Mouse (Mus musculus) mouse embryonic stem cell (cell line): ENCODE results near the gene Fam83d.

Source experiments
- in situ Hi-C, 2 experiments: fragments of 300-500 bp; cut with MboI; formaldehyde crosslinking; loops; 1 replicate in 1 of 2; 3 replicates in 1 of 2; pipeline ENCODE4 v1.14.3; 2019 to 2020; ENCODE audit warnings: low sequenced_read_pairs in 2 of 2, low pct_unique_long_range_greater_than_20kb in 1 of 2, mixed read lengths in 1 of 2; ENCODE audit not compliant: unreplicated experiment in 1 of 2

Gene Fam83d

GRCm38 (mm10) chr2:158741011-158741501 lies 26.8 kb upstream of the Fam83d start:
- in situ Hi-C loops: no loop called here

DNA sequence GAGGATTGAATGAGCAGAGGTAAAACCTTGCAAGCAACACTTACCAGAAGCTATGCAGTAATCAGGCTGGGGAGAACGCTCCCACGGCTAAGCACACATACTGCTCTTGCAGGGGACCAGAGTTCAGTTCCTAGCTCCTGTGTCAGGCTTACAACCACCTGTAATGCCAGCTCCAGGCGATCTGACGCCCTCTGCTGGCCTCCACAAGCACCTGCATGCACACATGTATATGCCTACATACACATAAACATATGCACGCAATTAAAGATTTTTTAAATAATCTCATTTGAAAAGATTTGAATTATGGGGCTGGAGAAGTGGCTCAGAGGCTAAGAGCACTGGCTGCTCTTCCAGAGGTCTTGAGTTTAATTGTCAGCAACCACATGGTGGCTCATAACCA lies 25.5 kb upstream of the Fam83d start:
- in situ Hi-C loops: no loop called here

DNA sequence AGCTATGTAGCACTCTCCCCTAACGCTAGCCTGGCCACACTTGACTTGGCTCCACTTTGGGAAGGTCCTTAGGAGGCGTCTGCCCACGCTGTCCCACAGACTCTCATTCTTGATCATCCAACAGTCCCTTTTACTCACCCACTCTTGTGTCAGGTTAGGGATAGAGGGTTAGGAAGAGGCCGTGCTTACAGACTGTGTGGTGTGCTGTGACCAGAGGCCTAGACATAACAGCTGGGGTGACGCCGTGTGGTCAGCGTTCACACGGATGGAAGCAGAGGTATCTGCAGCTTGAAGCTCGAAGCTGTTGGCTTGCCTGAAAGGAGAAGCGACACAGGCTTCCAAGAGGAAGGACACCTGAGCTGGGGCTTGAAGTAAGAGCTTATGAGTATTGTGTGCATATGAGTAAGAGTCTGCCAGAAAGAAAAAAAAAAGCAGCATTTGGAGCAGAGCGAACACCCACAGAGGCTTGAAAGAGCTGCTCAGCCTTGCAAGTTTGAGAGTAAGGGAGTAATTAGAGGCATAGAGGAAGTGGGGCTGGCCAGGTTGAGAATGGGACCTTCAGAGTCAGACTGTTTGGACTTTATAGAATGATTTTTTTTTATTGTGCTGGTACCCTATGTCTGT lies 24.3 kb upstream of the Fam83d start:
- in situ Hi-C loops: no loop called here

- in situ Hi-C loops: no loop called here
Measured at GRCm38 (mm10) chr2:158745049-158745482, 22.8 kb upstream of the Fam83d start.

DNA sequence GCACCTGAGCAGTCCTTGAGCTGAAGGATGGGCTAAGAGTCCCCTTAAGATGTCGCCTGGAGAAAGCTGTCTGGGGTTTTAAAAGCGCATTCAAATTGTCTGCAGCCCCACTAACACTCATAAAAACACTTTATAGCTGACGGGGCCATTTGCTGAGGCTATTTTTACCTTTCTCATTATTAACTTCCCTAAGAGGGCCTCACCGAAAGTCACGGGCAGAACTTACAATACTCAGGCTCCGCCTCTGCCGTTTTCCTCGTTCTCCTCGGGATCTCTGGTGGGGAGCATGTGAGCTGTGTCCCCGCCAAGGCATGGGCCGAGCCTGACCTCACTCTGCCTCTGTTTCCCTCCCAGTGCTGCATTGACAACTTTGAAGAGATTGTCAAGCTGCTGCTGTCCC lies 21.7 kb upstream of the Fam83d start:
- in situ Hi-C loops: no loop called here

DNA sequence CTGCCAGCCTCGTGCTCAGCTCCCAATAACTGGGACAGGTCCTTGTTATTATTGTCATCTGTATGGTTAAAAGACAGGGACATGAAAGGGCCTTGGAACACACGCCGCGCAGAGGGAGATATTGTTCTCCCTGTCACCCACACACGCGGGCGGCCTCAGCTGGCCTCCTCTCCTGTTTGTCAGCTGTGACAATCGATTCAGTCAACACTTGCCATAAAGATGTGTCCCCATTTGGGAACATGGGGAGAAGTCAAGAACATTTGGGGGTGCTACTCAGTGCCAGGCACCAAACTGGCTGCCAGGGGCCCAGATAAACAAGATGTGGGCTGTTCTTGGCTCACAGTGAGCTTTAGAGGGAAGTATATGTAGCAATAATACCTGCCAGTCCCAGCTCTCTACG lies 18.5 kb upstream of the Fam83d start:
- in situ Hi-C loops: no loop called here

DNA sequence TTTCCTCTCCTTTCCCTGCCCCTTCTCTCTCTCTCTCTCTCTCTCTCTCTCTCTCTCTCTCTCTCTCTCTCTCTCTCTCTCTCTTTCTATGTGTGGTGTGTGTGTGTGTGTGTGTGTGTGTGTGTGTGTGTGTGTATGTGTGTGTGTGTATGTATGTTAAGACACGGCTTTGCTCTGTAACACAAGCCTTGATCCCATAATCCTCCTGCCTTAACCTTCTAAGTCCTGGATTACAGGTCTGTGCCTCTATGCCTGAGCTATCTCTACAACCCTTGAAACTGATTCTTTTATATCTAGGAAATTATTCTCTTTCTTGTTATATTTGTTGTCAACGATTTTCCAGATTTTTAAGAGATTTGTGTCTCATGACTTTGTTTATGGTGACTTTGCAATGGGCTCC lies 7.7 kb upstream of the Fam83d start:
- in situ Hi-C loops: no loop called here

- in situ Hi-C loops: no loop called here
Measured at GRCm38 (mm10) chr2:158762339-158762738, 5.6 kb upstream of the Fam83d start.

GRCm38 (mm10) chr2:158768350-158768749 lies 457 bp downstream of the Fam83d start:
- in situ Hi-C loops: no loop called here

- in situ Hi-C loops: no loop called here
Measured at GRCm38 (mm10) chr2:158768771-158769170, 878 bp downstream of the Fam83d start.

- in situ Hi-C loops: no loop called here
Measured at GRCm38 (mm10) chr2:158770126-158770757, 2.3 kb downstream of the Fam83d start.

GRCm38 (mm10) chr2:158771066-158771763 lies 3.3 kb downstream of the Fam83d start:
- in situ Hi-C loops: no loop called here

DNA sequence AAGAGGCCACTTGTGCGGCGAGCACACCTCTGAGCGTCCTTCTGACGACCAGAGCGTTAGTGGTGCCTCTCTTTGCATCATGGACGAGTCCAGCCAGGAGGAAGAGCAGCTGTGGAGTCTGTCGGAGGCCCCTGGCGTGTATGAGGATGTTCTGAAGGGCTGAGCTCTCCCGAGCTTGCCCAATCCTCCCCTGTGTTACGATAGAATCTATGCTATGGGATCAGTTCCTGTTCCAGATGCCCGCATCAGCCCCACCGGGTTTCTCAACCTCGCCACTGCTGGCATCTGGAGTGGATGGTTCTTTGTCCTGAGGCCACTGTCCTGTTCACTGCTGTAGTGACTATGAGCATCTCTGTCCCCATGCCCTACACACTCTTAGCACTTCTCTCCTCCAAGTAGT lies 4.9 kb downstream of the Fam83d start:
- in situ Hi-C loops: no loop called here

GRCm38 (mm10) chr2:158774886-158775285 lies 7.0 kb downstream of the Fam83d start:
- in situ Hi-C loops: no loop called here

DNA sequence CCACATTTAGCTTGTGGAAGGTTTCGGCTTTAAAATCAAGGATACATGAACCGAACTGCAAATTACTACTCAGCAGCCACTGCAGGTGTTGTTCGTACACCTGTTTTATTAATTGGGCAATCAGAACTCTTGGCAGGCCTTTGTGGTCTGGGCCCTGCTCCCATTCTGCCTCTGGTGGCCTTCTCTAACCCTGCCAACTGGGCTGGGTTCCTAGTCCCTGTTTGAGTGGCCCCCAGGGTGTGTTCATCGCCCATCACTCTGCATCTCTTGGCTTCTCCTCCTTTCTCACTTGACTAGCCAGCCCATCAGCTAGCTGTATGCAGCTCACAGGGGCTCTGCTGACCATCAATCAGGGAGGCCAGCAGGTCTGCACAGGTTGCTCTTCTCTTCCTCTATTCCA lies 8.8 kb downstream of the Fam83d start:
- in situ Hi-C loops: no loop called here

DNA sequence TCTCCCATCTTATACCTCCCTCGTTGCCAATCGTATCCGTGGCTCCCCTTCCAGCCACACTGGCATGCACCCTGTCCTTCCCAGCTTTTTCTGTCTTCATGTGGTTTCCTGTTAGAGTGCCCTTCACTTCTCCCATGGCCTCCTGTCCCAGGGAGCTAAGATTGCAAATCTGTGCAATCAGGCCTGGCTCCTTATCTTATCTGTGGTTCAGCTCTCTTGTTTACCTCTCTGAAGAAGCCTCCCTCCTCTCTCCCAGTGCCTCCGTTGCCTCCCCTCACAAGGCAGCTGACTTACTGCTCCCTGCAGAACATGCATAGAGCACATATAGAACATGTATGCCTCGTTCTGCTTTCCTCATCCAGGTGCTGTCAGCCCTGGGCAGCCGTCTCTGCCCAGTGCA lies 9.6 kb downstream of the Fam83d start:
- in situ Hi-C loops: no loop called here

- in situ Hi-C loops: no loop called here
Measured at GRCm38 (mm10) chr2:158778349-158778748, 10.5 kb downstream of the Fam83d start.

DNA sequence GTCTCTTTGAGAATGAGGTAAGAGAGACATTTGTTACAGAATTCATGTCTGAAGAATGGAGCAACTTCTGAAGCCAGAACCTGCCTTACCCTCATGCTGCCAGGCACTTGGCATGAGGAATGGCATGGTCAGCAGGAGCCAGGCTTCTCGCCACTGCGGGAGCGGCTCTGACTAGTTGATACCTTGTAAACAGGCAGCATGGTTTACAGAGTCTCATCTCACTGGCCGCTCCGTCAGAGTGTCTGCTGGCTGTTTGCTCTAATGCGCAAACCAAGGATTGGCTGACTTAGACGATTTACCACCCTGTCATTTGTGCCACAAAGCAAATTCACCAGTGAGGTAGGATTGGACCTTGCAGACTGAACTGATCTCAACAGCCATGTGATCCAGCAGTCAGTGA lies 13.2 kb downstream of the Fam83d start:
- in situ Hi-C loops: no loop called here

- in situ Hi-C loops: no loop called here
Measured at GRCm38 (mm10) chr2:158786927-158787795, 19.3 kb downstream of the Fam83d start.
